In genomic region chr2:69275875-69276274, GRCm38 (mm10) we compare ENCODE assay signal across 8 mouse cellular contexts.
DNase-seq lines count a peak whose midpoint lies in the region; ATAC-seq and TF ChIP-seq lines count a peak whose summit lies in the region.

No protein-coding gene starts in this region.

- H3K9me3 ChIP-seq in hindbrain, postnatal 0 days (ENCODE audit: low read length): no peaks in the 10 kb centered on the region
- no peaks in the 10 kb centered on the region for H3K9me3 ChIP-seq in hindbrain, embryonic 10.5 days
- H3K9me3 ChIP-seq in E14TG2a.4 (ENCODE audit: low read length): no peaks in the 10 kb centered on the region
- no peaks in the 10 kb centered on the region for H3K9me3 ChIP-seq in kidney, postnatal 0 days (replicated peaks; ENCODE audit: low read length)

- H3K9ac ChIP-seq in hindbrain, postnatal 0 days (replicated peaks; ENCODE audit: low read length): no peak overlapping the region
- H3K9ac ChIP-seq in kidney, postnatal 0 days (ENCODE audit: low read depth, low read length): no peak overlapping the region

- no peak overlapping the region for H3K27ac ChIP-seq in hindbrain, postnatal 0 days
- H3K27ac ChIP-seq in hindbrain, embryonic 10.5 days: no peak overlapping the region
- no peak overlapping the region for H3K27ac ChIP-seq in kidney, postnatal 0 days

- no peak overlapping the region for H3K4me3 ChIP-seq in hindbrain, postnatal 0 days (ENCODE audit: low read length)
- H3K4me3 ChIP-seq in hindbrain, embryonic 10.5 days: no peak overlapping the region
- H3K4me3 ChIP-seq in E14TG2a.4 (replicated peaks; ENCODE audit: low read length): no peak overlapping the region
- no peak overlapping the region for H3K4me3 ChIP-seq in kidney, postnatal 0 days (replicated peaks; ENCODE audit: low read depth, low read length)

- peak; percentile 47 for DNase-seq in hindbrain, postnatal 0 days (ENCODE audit: low spot score)
- no peak for DNase-seq in hindbrain, embryonic 10.5 days (ENCODE audit: low spot score)
- peak; percentile 3 for DNase-seq in adrenal gland, postnatal 10 days
- peak; percentile 90 for DNase-seq in kidney, postnatal 0 days (ENCODE audit: low spot score)
- no peak for DNase-seq in spleen, postnatal 10 days (ENCODE audit: low spot score in 2 of 2)
- DNase-seq in gastrocnemius, postnatal 14 days: no peak
- DNase-seq in ovary, postnatal 36 days (ENCODE audit: low spot score): no peak

- 14% methylated on average over 1 of the region's 1 CpGs for WGBS in hindbrain, postnatal 0 days
- 12% methylated on average over 1 of the region's 1 CpGs for WGBS in hindbrain, embryonic 10.5 days
- 11% methylated on average over 1 of the region's 1 CpGs for WGBS in kidney, postnatal 0 days

- intact Hi-C loops in gastrocnemius, postnatal 14 days (cut with DNase I; ENCODE audit: low total_unique reads): no loop called here

- H3K27me3 ChIP-seq in hindbrain, postnatal 0 days (ENCODE audit: insufficient read depth, low read length): no peaks in the 10 kb centered on the region
- H3K27me3 ChIP-seq in hindbrain, embryonic 10.5 days (ENCODE audit: insufficient read depth, poor library complexity, severe bottlenecking): no peaks in the 10 kb centered on the region
- no peaks in the 10 kb centered on the region for H3K27me3 ChIP-seq in E14TG2a.4 (ENCODE audit: insufficient read depth, low read length)
- H3K27me3 ChIP-seq in kidney, postnatal 0 days (ENCODE audit: insufficient read depth, low read length): no peaks in the 10 kb centered on the region

- peak; percentile 58 for TF ChIP-seq CTCF in hindbrain, postnatal 0 days (IDR thresholded peaks at IDR 0.05; ENCODE audit: low read depth)
- peak; percentile 46 for TF ChIP-seq CTCF in E14TG2a.4 (conservative IDR thresholded peaks at IDR 0.05; ENCODE audit: low read length)
- TF ChIP-seq CTCF in kidney, postnatal 0 days (IDR thresholded peaks at IDR 0.05; ENCODE audit: low read depth): peak; percentile 90

- no peaks in the 10 kb centered on the region for H3K36me3 ChIP-seq in hindbrain, postnatal 0 days (ENCODE audit: insufficient read depth, low read length)
- no peaks in the 10 kb centered on the region for H3K36me3 ChIP-seq in hindbrain, embryonic 10.5 days
- no peaks in the 10 kb centered on the region for H3K36me3 ChIP-seq in E14TG2a.4 (ENCODE audit: insufficient read depth, low read length)
- H3K36me3 ChIP-seq in kidney, postnatal 0 days (ENCODE audit: insufficient read depth, low read length): no peaks in the 10 kb centered on the region

- H3K4me1 ChIP-seq in hindbrain, postnatal 0 days (ENCODE audit: insufficient read depth, low read length): no peaks in the 10 kb centered on the region
- no peaks in the 10 kb centered on the region for H3K4me1 ChIP-seq in hindbrain, embryonic 10.5 days (replicated peaks)
- H3K4me1 ChIP-seq in E14TG2a.4 (replicated peaks; ENCODE audit: low read depth, low read length): no peaks in the 10 kb centered on the region
- no peaks in the 10 kb centered on the region for H3K4me1 ChIP-seq in kidney, postnatal 0 days (replicated peaks; ENCODE audit: insufficient read depth, low read length)

- no peak for ATAC-seq in hindbrain, postnatal 0 days
- ATAC-seq in kidney, postnatal 0 days (replicated peaks; ENCODE audit: low FRiP score, low read depth): peak; percentile 74; the same call in 1 of the 2 replicates

- H3K4me2 ChIP-seq in hindbrain, postnatal 0 days (ENCODE audit: low read depth, low read length): no peak overlapping the region
- H3K4me2 ChIP-seq in kidney, postnatal 0 days (ENCODE audit: low read length): no peak overlapping the region

Comparison
In these comparisons a context has a peak if more than half of its experiments do, and no peak if none do; other contexts are left out.
1. DNase-seq: peak in hindbrain, postnatal 0 days (single experiment), adrenal gland, postnatal 10 days (single experiment) and kidney, postnatal 0 days (single experiment); none in hindbrain, embryonic 10.5 days (single experiment), spleen, postnatal 10 days (0 of 2), gastrocnemius, postnatal 14 days (single experiment) and ovary, postnatal 36 days (single experiment).
2. Peak in every context shown above with its lines, with median percentiles within 50 percentile points of each other: CTCF ChIP-seq.